Mouse (Mus musculus) lung, postnatal 0 days (tissue): ENCODE data around the gene Tagap.
"Not testable (repeated sequence)": the region's sequence is repeated elsewhere in the genome, so short reads cannot be mapped to it uniquely, and the experiment has no call there.

Experiments
- CTCF ChIP-seq: IDR thresholded peaks from 2 replicates; pipeline ENCODE4 v1.5.1; 2016; ENCODE audit warnings: antibody characterized with exemption, mild to moderate bottlenecking
- EP300 ChIP-seq: IDR thresholded peaks from 2 replicates; pipeline ENCODE4 v1.6.1; 2016; ENCODE audit warnings: antibody characterized with exemption, mild to moderate bottlenecking, control low read depth

- not testable (repeated sequence) for TF ChIP-seq CTCF, EP300
These were observed 25.5 kb downstream of the Tagap start for GRCm38 (mm10) chr17:7951333-7951732.
